Mouse (Mus musculus) small intestine, adult 2 months (tissue): ENCODE data around the gene Acbd7. TPM values are rescaled to one million over a fixed set of nuclear protein-coding genes. Genes with fewer than 3 reads are reported as not detected.
A peak's percentile ranks its signal among the peaks of the same experiment; 100 is the strongest.

Experiments
- H3K27ac ChIP-seq: fragments of 200-500 bp; 2 replicates; pipeline ENCODE4 v1.5.1; 2012; ENCODE audit warnings: low read depth, low read length, control low read depth, inconsistent platforms; ENCODE audit not compliant: insufficient read depth
- H3K27me3 ChIP-seq: fragments of 200-500 bp; 2 replicates; pipeline ENCODE4 v1.6.1; 2012; ENCODE audit warnings: mild to moderate bottlenecking, moderate library complexity, low read length, inconsistent platforms; ENCODE audit not compliant: control insufficient read depth, insufficient read depth
- H3K36me3 ChIP-seq: fragments of 200-500 bp; 2 replicates; pipeline ENCODE4 v1.6.1; 2012; ENCODE audit warnings: mild to moderate bottlenecking, low read length, control low read depth, inconsistent platforms; ENCODE audit not compliant: control insufficient read depth, insufficient read depth
- H3K4me1 ChIP-seq: fragments of 200-500 bp; 2 replicates; pipeline ENCODE4 v1.6.1; 2012; ENCODE audit warnings: low read length, inconsistent platforms, mixed read lengths; ENCODE audit not compliant: control insufficient read depth, insufficient read depth, insufficient read length
- H3K4me3 ChIP-seq: fragments of 200-500 bp; 2 replicates; pipeline ENCODE4 v1.5.1; 2012; ENCODE audit warnings: low read depth, mild to moderate bottlenecking, control low read depth, inconsistent platforms, low read length, moderate library complexity
- CTCF ChIP-seq: fragments of 200-500 bp; IDR thresholded peaks from 2 replicates; pipeline ENCODE4 v1.5.1; 2012; ENCODE audit warnings: low read depth, mild to moderate bottlenecking, control low read depth, inconsistent platforms, low read length, moderate library complexity, mixed read lengths; ENCODE audit not compliant: insufficient replicate concordance, insufficient read length; ENCODE audit errors: extremely low read depth
- POLR2A ChIP-seq: fragments of 200-500 bp; IDR thresholded peaks from 2 replicates; pipeline ENCODE4 v1.6.1; 2012; ENCODE audit warnings: low read depth, mild to moderate bottlenecking, control low read depth, inconsistent platforms, low read length, moderate library complexity
- WGBS: fragments of 180-500 bp; shearing (Covaris S2); methylation state at CpG from one replicate; pipeline ENCODE4 v1.1.7; 2018; 5-methylcytosine and 5-hydroxymethylcytosine counted together
- polyA plus RNA-seq: library from polyadenylated mRNA; depleted of rRNA; stranded (reverse); fragments of >200 nt; gene quantifications from 2 replicates; pipeline ENCODE4 v1.2.3, GENCODE M21; 2012; rRNA removed

The Acbd7 gene
- not detected in 2 replicates for polyA plus RNA-seq

GRCm38 (mm10) chr2:3335611-3336301 lies at the start of gene Acbd7:
TSS of gene Acbd7 (plus strand) at chr2:3336168.
- H3K27ac ChIP-seq: no peak within 1 kb of the TSS
- no peaks in the 10 kb centered on the region for H3K36me3 ChIP-seq
- TF ChIP-seq CTCF: no peak
- TF ChIP-seq POLR2A: no peak
- 2% methylated on average over 20 of the region's 20 CpGs for WGBS
- H3K4me3 ChIP-seq: peak within 1 kb of the TSS; percentile 55
- H3K4me1 ChIP-seq: peaks cover 4% of the 10 kb centered on the region; the same call in 1 of the 2 replicates
- no peaks in the 10 kb centered on the region for H3K27me3 ChIP-seq

GRCm38 (mm10) chr2:3286243-3286642 lies 49.7 kb upstream of the Acbd7 start:
- WGBS: 37% methylated on average over 2 of the region's 2 CpGs
- TF ChIP-seq CTCF (no peak), POLR2A (no peak)
- no peak overlapping the region for H3K27ac ChIP-seq
- H3K36me3 ChIP-seq: no peaks in the 10 kb centered on the region
- no peaks in the 10 kb centered on the region for H3K27me3 ChIP-seq
- H3K4me3 ChIP-seq: no peak overlapping the region
- H3K4me1 ChIP-seq: no peaks in the 10 kb centered on the region

GRCm38 (mm10) chr2:3289581-3289980 lies 46.4 kb upstream of the Acbd7 start:
- Histone ChIP-seq H3K27ac (no peak overlapping the region), H3K4me1 (no peaks in the 10 kb centered on the region), H3K36me3 (no peaks in the 10 kb centered on the region), H3K27me3 (no peaks in the 10 kb centered on the region), H3K4me3 (no peak overlapping the region)
- TF ChIP-seq CTCF: no peak
- no peak for TF ChIP-seq POLR2A
- 73% methylated on average over 1 of the region's 1 CpGs for WGBS

GRCm38 (mm10) chr2:3292170-3292569 lies 43.8 kb upstream of the Acbd7 start:
- TF ChIP-seq CTCF (no peak), POLR2A (no peak)
- H3K4me1 ChIP-seq: no peaks in the 10 kb centered on the region
- H3K36me3 ChIP-seq: no peaks in the 10 kb centered on the region
- no peak overlapping the region for H3K27ac ChIP-seq
- H3K4me3 ChIP-seq: no peak overlapping the region
- 84% methylated on average over 1 of the region's 1 CpGs for WGBS
- no peaks in the 10 kb centered on the region for H3K27me3 ChIP-seq

GRCm38 (mm10) chr2:3295826-3296225 lies 40.1 kb upstream of the Acbd7 start:
- H3K27me3 ChIP-seq: no peaks in the 10 kb centered on the region
- no peak overlapping the region for H3K4me3 ChIP-seq
- no peak overlapping the region for H3K27ac ChIP-seq
- WGBS: 74% methylated on average over 7 of the region's 7 CpGs
- no peak for TF ChIP-seq CTCF
- TF ChIP-seq POLR2A: no peak
- no peaks in the 10 kb centered on the region for H3K36me3 ChIP-seq
- H3K4me1 ChIP-seq: no peaks in the 10 kb centered on the region

GRCm38 (mm10) chr2:3305426-3306025 lies 30.4 kb upstream of the Acbd7 start:
- no peaks in the 10 kb centered on the region for H3K4me1 ChIP-seq
- TF ChIP-seq POLR2A (no peak), CTCF (no peak)
- H3K27me3 ChIP-seq: no peaks in the 10 kb centered on the region
- no peak overlapping the region for H3K4me3 ChIP-seq
- WGBS: 49% methylated on average over 3 of the region's 3 CpGs
- no peak overlapping the region for H3K27ac ChIP-seq
- H3K36me3 ChIP-seq: no peaks in the 10 kb centered on the region

- WGBS: 71% methylated on average over 2 of the region's 2 CpGs
- H3K27ac ChIP-seq: no peak overlapping the region
- no peaks in the 10 kb centered on the region for H3K27me3 ChIP-seq
- peaks cover 28% of the 10 kb centered on the region for H3K36me3 ChIP-seq
- TF ChIP-seq CTCF (no peak), POLR2A (no peak)
- no peaks in the 10 kb centered on the region for H3K4me1 ChIP-seq
- H3K4me3 ChIP-seq: no peak overlapping the region
Observed at GRCm38 (mm10) chr2:3323132-3323531, 12.8 kb upstream of the Acbd7 start.
